Mouse (Mus musculus) forebrain, postnatal 0 days (tissue): ENCODE measurements around the gene Slc5a4a. TPM values are rescaled to one million over a fixed set of nuclear protein-coding genes. Genes with fewer than 3 reads are reported as not detected.

Experiments used
- ATAC-seq: fragments of 200-750 bp; cut with Nextera tagmentation; 2 replicates; pipeline ENCODE4 v1.8.0; 2017; ENCODE audit warnings: mild to moderate bottlenecking, moderate library complexity
- DNase-seq: peaks from one replicate; pipeline ENCODE4 v3.0.0-alpha.2; 2015
- H3K27ac ChIP-seq: fragments of 300-500 bp; sonication (generic); 2 replicates; pipeline ENCODE4 v1.5.1; 2014; ENCODE audit warnings: low read depth, mild to moderate bottlenecking, antibody characterized with exemption, low read length, moderate library complexity, mixed read lengths
- H3K27me3 ChIP-seq: fragments of 300-500 bp; sonication (generic); 2 replicates; pipeline ENCODE4 v1.6.1; 2014; ENCODE audit warnings: mild to moderate bottlenecking, low read length, mixed read lengths; ENCODE audit not compliant: insufficient read depth
- H3K36me3 ChIP-seq: fragments of 300-500 bp; sonication (generic); 2 replicates; pipeline ENCODE4 v1.6.1; 2014; ENCODE audit warnings: mild to moderate bottlenecking, moderate library complexity; ENCODE audit not compliant: insufficient read depth
- H3K4me1 ChIP-seq: fragments of 300-500 bp; sonication (generic); 2 replicates; pipeline ENCODE4 v1.6.1; 2014; ENCODE audit warnings: antibody characterized with exemption; ENCODE audit not compliant: insufficient read depth
- H3K4me2 ChIP-seq: fragments of 300-500 bp; sonication (generic); 2 replicates; pipeline ENCODE4 v1.6.1; 2014; ENCODE audit warnings: low read depth, mild to moderate bottlenecking, moderate library complexity
- H3K4me3 ChIP-seq: fragments of 300-500 bp; sonication (generic); 2 replicates; pipeline ENCODE4 v1.5.1; 2014; ENCODE audit warnings: low read depth, low read length, mixed read lengths
- H3K9ac ChIP-seq: fragments of 300-500 bp; sonication (generic); 2 replicates; pipeline ENCODE4 v1.6.1; 2014; ENCODE audit warnings: mild to moderate bottlenecking
- H3K9me3 ChIP-seq: fragments of 300-500 bp; sonication (generic); 2 replicates; pipeline ENCODE4 v1.6.1; 2016; ENCODE audit warnings: low read length
- CTCF ChIP-seq: sonication (generic); IDR thresholded peaks from 2 replicates; pipeline ENCODE4 v1.5.1; 2016; ENCODE audit warnings: antibody characterized with exemption, control low read depth, low read depth
- WGBS: fragments of 180-500 bp; shearing (Covaris S2); extraction: QIAGEN DNeasy Blood & Tissue Kit; methylation state at CpG from one replicate; pipeline ENCODE4 v1.1.7; 2014; 5-methylcytosine and 5-hydroxymethylcytosine counted together
- polyA plus RNA-seq: library from polyadenylated mRNA; unstranded; fragments of >200 nt; fragmentation: Nextera tagmentation; extraction: Ambion mirVana; gene quantifications from 2 replicates; pipeline ENCODE4 v1.2.1, GENCODE M21; 2015
- total RNA-seq: library from RNA; depleted of rRNA; stranded (reverse); fragments of >200 nt; gene quantifications from 2 replicates; pipeline ENCODE4 v1.2.3, GENCODE M21; 2014

Slc5a4a gene
- total and polyA plus RNA-seq, 2 experiments from 2014 or later = 0.10 to 0.19 TPM

DNA sequence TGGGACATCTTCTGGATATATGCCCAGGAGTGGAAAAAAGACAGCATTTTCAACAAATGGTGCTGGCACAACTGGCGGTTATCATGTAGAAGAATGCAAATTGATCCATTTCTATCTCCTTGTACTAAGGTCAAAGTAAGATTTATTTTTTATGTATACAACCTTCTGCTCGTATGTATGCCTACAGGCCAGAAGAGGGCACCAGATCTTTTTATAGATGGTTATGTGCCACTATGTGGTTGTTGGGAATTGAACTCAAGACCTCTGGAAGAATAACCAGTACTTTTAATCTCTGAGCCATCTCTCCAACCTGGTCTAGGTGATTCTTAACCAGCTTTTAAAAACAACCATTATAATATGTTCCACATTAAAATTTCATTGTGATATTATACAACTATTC is 10.9 kb upstream of the Slc5a4a start:
- no peak for TF ChIP-seq CTCF
- H3K36me3 ChIP-seq = no peaks in the 10 kb centered on the region
- H3K27ac ChIP-seq = no peak overlapping the region
- H3K4me3 ChIP-seq = no peak overlapping the region
- no peaks in the 10 kb centered on the region for H3K27me3 ChIP-seq
- no peak overlapping the region for H3K4me2 ChIP-seq
- no peaks in the 10 kb centered on the region for H3K9me3 ChIP-seq
- H3K4me1 ChIP-seq = no peaks in the 10 kb centered on the region
- DNase-seq (no peak), ATAC-seq (no peak)
- no peak overlapping the region for H3K9ac ChIP-seq
- 75% methylated on average over 2 of the region's 2 CpGs for WGBS

DNA sequence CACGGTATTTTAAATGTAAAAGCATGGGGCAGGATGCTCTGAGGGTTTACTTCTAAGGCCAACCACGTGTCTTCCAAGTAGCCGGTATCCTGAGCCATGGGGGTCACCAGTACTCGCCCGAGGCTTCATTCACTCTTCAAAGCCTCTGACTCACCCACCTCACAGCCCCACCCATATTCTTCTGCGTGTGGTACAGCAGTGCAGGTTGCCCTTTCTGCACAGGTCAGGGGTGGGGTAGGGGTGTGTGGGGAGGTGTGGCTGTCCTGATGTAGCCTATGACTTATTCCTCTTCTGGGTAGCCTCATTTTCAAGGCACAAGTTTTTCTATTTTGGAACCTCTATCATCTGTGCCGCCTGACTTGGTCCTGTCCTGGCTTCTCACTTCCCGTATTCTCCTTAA is 405 bp upstream of the Slc5a4a start:
- WGBS = 71% methylated on average over 8 of the region's 8 CpGs
- ATAC-seq (no peak), DNase-seq (no peak)
- Histone ChIP-seq H3K4me2 (no peak overlapping the region), H3K4me1 (no peaks in the 10 kb centered on the region), H3K36me3 (no peaks in the 10 kb centered on the region), H3K9ac (no peak overlapping the region), H3K4me3 (no peak overlapping the region), H3K27me3 (no peaks in the 10 kb centered on the region), H3K9me3 (no peaks in the 10 kb centered on the region), H3K27ac (no peak overlapping the region)
- no peak for TF ChIP-seq CTCF

DNA sequence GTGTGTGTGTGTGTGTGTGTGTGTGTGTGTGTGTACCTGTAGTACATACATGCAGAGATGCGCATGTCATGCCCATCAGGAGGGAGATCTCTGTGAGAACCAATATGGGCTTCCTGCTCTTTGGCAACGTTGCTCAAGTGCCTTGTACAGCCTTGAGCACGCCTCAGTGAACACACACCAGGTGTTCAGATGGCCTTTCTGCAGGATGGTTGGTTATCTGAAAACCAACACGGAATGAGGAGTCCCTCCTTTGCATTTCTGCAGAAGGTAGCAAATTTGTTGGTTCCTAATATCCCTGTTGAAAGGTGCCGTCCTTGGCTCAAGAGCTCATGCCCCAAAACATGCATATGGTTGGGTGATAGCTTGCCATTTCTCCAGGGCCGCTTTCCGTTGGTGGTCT is 8.7 kb downstream of the Slc5a4a start:
- ATAC-seq (no peak), DNase-seq (no peak)
- 87% methylated on average over 7 of the region's 7 CpGs for whole genome bisulfite sequencing
- Histone ChIP-seq H3K27ac (no peak overlapping the region), H3K36me3 (no peaks in the 10 kb centered on the region), H3K4me1 (no peaks in the 10 kb centered on the region), H3K27me3 (no peaks in the 10 kb centered on the region), H3K9ac (no peak overlapping the region), H3K9me3 (no peaks in the 10 kb centered on the region), H3K4me3 (no peak overlapping the region), H3K4me2 (no peak overlapping the region)
- no peak for TF ChIP-seq CTCF

DNA sequence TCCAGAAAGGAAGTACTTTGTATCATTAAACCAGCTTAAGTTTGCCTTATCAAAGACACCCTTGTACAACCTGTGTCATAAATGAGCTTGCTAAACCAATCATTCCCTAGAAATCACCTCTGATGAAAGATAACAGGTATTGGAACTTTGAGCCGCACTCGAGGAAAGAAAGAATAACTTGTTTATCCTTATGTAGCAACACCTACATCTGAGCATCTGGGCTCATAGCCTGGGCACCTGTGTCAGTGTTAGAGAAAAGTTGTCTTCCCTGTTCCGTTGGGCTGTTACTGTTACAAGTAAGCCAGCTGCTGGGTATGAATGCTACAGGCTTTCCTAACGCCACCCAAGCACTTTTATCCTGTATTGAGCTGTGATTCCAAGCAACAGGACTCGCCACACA is 10.3 kb downstream of the Slc5a4a start:
- WGBS = 79% methylated on average over 5 of the region's 5 CpGs
- no peak for TF ChIP-seq CTCF
- Histone ChIP-seq H3K36me3 (no peaks in the 10 kb centered on the region), H3K4me3 (no peak overlapping the region), H3K9me3 (no peaks in the 10 kb centered on the region), H3K4me2 (no peak overlapping the region), H3K4me1 (no peaks in the 10 kb centered on the region), H3K27me3 (no peaks in the 10 kb centered on the region), H3K9ac (no peak overlapping the region), H3K27ac (no peak overlapping the region)
- DNase-seq (no peak), ATAC-seq (no peak)

DNA sequence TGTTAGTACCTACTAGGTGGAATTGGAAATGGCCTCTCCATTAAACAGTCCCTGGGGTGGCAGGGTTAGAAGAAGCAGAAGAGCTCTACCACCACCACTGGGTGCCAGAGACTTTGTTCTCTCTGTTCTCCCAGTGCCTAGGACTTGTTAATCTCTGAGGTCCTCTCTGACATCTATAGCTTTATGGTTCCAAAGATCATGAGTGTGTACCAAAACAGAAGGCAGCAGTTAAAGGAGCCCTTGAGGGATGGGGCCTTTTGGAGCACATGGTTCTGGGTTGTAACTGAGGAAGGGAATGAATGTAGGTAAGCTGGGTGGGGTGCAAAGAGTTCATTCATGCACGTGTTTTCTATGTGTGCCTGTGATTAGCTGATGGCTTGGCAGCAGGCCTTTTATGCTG is 10.8 kb downstream of the Slc5a4a start:
- Histone ChIP-seq H3K4me1 (no peaks in the 10 kb centered on the region), H3K36me3 (no peaks in the 10 kb centered on the region), H3K27me3 (no peaks in the 10 kb centered on the region), H3K9me3 (no peaks in the 10 kb centered on the region), H3K4me3 (no peak overlapping the region), H3K27ac (no peak overlapping the region), H3K9ac (no peak overlapping the region), H3K4me2 (no peak overlapping the region)
- no peak for ATAC-seq
- WGBS = 63% methylated on average over 1 of the region's 1 CpGs
- no peak for TF ChIP-seq CTCF
- DNase-seq = no peak

DNA sequence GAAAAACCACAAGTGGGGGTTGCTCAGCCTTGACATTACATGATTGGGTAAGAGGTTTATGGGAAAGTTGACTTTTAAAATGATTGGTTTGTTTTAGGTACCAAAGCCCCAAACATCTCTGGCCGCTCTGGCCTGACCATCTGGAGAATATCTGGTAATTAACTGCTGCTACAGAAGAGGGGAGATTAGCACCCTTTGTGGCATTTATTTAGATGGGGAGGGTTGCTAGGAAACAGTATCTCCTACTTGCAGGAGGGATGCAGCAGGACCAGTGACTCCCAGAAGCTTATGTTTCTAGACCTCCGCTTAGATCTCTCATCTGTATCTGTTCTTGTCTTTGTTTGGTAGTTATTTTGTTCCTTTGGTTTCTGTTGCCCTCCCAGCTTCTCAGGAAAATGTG is 27.6 kb downstream of the Slc5a4a start:
- Histone ChIP-seq H3K4me1 (no peaks in the 10 kb centered on the region), H3K36me3 (no peaks in the 10 kb centered on the region), H3K9me3 (no peaks in the 10 kb centered on the region), H3K4me2 (no peak overlapping the region), H3K27me3 (no peaks in the 10 kb centered on the region), H3K27ac (no peak overlapping the region), H3K4me3 (no peak overlapping the region), H3K9ac (no peak overlapping the region)
- DNase-seq = peak; percentile 1
- no peak for ATAC-seq
- TF ChIP-seq CTCF = no peak
- 35% methylated on average over 2 of the region's 2 CpGs for WGBS

DNA sequence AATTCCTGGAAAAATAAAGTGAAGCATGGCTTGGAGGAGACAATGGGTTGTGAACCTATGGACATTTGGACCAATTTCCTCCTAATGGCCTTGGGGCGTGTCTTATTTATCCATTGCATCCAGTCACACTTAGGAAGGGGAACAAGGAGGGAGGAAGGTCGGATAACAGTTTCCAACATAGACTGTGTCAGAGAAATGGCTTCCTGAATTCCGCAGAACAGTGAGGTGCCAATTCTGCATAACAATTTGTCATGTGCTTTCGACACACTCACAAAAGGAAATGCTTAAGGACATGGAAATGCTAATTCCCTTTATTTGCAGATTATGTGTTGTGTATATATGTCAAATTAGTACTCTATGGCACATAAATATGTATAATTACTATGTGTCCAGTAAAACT is 38.0 kb downstream of the Slc5a4a start:
- no peaks in the 10 kb centered on the region for H3K4me1 ChIP-seq
- H3K27me3 ChIP-seq = no peaks in the 10 kb centered on the region
- H3K4me2 ChIP-seq = no peak overlapping the region
- DNase-seq = no peak
- H3K9me3 ChIP-seq = no peaks in the 10 kb centered on the region
- no peak overlapping the region for H3K4me3 ChIP-seq
- H3K9ac ChIP-seq = no peak overlapping the region
- 78% methylated on average over 4 of the region's 4 CpGs for WGBS
- no peak for TF ChIP-seq CTCF
- no peak overlapping the region for H3K27ac ChIP-seq
- H3K36me3 ChIP-seq = no peaks in the 10 kb centered on the region
- no peak for ATAC-seq

DNA sequence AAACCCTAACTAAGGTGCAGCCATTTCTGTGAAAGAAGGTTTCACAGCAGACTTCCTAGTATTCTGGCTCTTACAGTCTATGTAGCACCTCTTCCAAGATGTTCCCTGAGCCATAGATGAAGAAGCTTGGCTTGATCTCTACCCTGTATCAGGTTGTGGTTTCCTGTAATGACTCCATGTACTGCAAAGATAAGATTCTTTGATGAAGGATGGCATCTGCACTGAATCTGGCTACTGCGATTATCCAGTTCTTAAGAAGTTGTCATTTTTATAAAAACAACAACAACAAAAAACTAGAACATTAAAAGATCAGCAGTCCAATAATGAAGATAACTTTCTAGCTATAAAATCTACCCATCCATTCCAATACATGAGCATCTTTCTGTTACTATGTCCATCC is 40.8 kb downstream of the Slc5a4a start:
- Histone ChIP-seq H3K9me3 (no peaks in the 10 kb centered on the region), H3K4me3 (no peak overlapping the region), H3K27ac (no peak overlapping the region), H3K27me3 (no peaks in the 10 kb centered on the region), H3K9ac (no peak overlapping the region), H3K36me3 (no peaks in the 10 kb centered on the region), H3K4me1 (no peaks in the 10 kb centered on the region), H3K4me2 (no peak overlapping the region)
- no peak for ATAC-seq
- no peak for DNase-seq
- WGBS = 95% methylated on average over 1 of the region's 1 CpGs
- TF ChIP-seq CTCF = no peak
